Mouse (Mus musculus): Measurements from ENCODE around the gene Slc39a2. TPM values are rescaled to one million over a fixed set of nuclear protein-coding genes. Genes with fewer than 3 reads are reported as not detected.
A peak's percentile ranks its signal among the peaks of the same experiment; 100 is the strongest.

Slc39a2 gene
- polyA plus RNA-seq, 1 experiment from 2014 or later = 0.15 TPM

GRCm38 (mm10) chr14:51895071-51895470 is 2.4 kb downstream of the Slc39a2 start:
- Histone ChIP-seq H3K9ac (ENCODE audit: low read length) (no peak overlapping the region), H3K4me1 (ENCODE audit: control insufficient read depth, insufficient read depth, low read length) (no peaks in the 10 kb centered on the region), H3K4me2 (ENCODE audit: low read depth, severe bottlenecking) (no peak overlapping the region), H3K27ac (replicated peaks; ENCODE audit: low read depth, low read length) (no peak overlapping the region), H3K27me3 (ENCODE audit: control insufficient read depth, insufficient read depth, low read length) (no peaks in the 10 kb centered on the region), H3K36me3 (ENCODE audit: control insufficient read depth, insufficient read depth, low read length) (peaks cover 6% of the 10 kb centered on the region), H3K4me3 (ENCODE audit: low read depth, low read length) (no peak overlapping the region), H3K9me3 (ENCODE audit: control insufficient read depth, low read length) (no peaks in the 10 kb centered on the region)
- no peak for ATAC-seq (ENCODE audit: insufficient number of reproducible peaks, low FRiP score, low TSS enrichment, low read depth)
- WGBS = 80% methylated on average over 14 of the region's 14 CpGs
- DNase-seq (ENCODE audit: low spot score) = no peak

GRCm38 (mm10) chr14:51896019-51896418 is 3.3 kb downstream of the Slc39a2 start:
- no peak for ATAC-seq (ENCODE audit: insufficient number of reproducible peaks, low FRiP score, low TSS enrichment, low read depth)
- WGBS = 78% methylated on average over 6 of the region's 6 CpGs

GRCm38 (mm10) chr14:51896539-51897170 is 4.0 kb downstream of the Slc39a2 start:
- Histone ChIP-seq H3K4me2 (ENCODE audit: low read depth, severe bottlenecking) (no peak overlapping the region), H3K9me3 (ENCODE audit: control insufficient read depth, low read length) (no peaks in the 10 kb centered on the region), H3K27me3 (ENCODE audit: control insufficient read depth, insufficient read depth, low read length) (no peaks in the 10 kb centered on the region), H3K36me3 (ENCODE audit: control insufficient read depth, insufficient read depth, low read length) (peaks cover 2% of the 10 kb centered on the region), H3K9ac (ENCODE audit: low read length) (no peak overlapping the region), H3K4me3 (ENCODE audit: low read depth, low read length) (no peak overlapping the region), H3K4me1 (ENCODE audit: control insufficient read depth, insufficient read depth, low read length) (no peaks in the 10 kb centered on the region), H3K27ac (replicated peaks; ENCODE audit: low read depth, low read length) (no peak overlapping the region)
- DNase-seq (ENCODE audit: low spot score) (no peak), ATAC-seq (ENCODE audit: insufficient number of reproducible peaks, low FRiP score, low TSS enrichment, low read depth) (no peak)
- WGBS = 81% methylated on average over 8 of the region's 8 CpGs

More at GRCm38 (mm10) chr14:51896019-51896418, 3.3 kb downstream of the Slc39a2 start:
- H3K4me2 ChIP-seq (ENCODE audit: low read depth, severe bottlenecking) = no peak overlapping the region
- no peak for DNase-seq (ENCODE audit: low spot score)
- no peak overlapping the region for H3K27ac ChIP-seq (replicated peaks; ENCODE audit: low read depth, low read length)
- H3K9ac ChIP-seq (ENCODE audit: low read length) = no peak overlapping the region
- no peaks in the 10 kb centered on the region for H3K27me3 ChIP-seq (ENCODE audit: control insufficient read depth, insufficient read depth, low read length)
- H3K4me1 ChIP-seq (ENCODE audit: control insufficient read depth, insufficient read depth, low read length) = no peaks in the 10 kb centered on the region
- peaks cover 4% of the 10 kb centered on the region for H3K36me3 ChIP-seq (ENCODE audit: control insufficient read depth, insufficient read depth, low read length)
- H3K9me3 ChIP-seq (ENCODE audit: control insufficient read depth, low read length) = no peaks in the 10 kb centered on the region
- H3K4me3 ChIP-seq (ENCODE audit: low read depth, low read length) = no peak overlapping the region

- H3K4me2 ChIP-seq (ENCODE audit: low read depth, severe bottlenecking) = no peak overlapping the region
- H3K4me1 ChIP-seq (ENCODE audit: control insufficient read depth, insufficient read depth, low read length) = no peaks in the 10 kb centered on the region
- no peak overlapping the region for H3K4me3 ChIP-seq (ENCODE audit: low read depth, low read length)
- no peaks in the 10 kb centered on the region for H3K27me3 ChIP-seq (ENCODE audit: control insufficient read depth, insufficient read depth, low read length)
- no peaks in the 10 kb centered on the region for H3K9me3 ChIP-seq (ENCODE audit: control insufficient read depth, low read length)
- ATAC-seq (ENCODE audit: insufficient number of reproducible peaks, low FRiP score, low TSS enrichment, low read depth) (no peak), DNase-seq (ENCODE audit: low spot score) (no peak)
- 92% methylated on average over 1 of the region's 1 CpGs for WGBS
- no peaks in the 10 kb centered on the region for H3K36me3 ChIP-seq (ENCODE audit: control insufficient read depth, insufficient read depth, low read length)
- no peak overlapping the region for H3K27ac ChIP-seq (replicated peaks; ENCODE audit: low read depth, low read length)
- H3K9ac ChIP-seq (ENCODE audit: low read length) = no peak overlapping the region
Observed at GRCm38 (mm10) chr14:51899351-51899750, 6.7 kb downstream of the Slc39a2 start.

- Histone ChIP-seq H3K4me3 (ENCODE audit: low read depth, low read length) (no peak overlapping the region), H3K36me3 (ENCODE audit: control insufficient read depth, insufficient read depth, low read length) (no peaks in the 10 kb centered on the region), H3K27ac (replicated peaks; ENCODE audit: low read depth, low read length) (no peak overlapping the region), H3K9ac (ENCODE audit: low read length) (no peak overlapping the region), H3K4me1 (ENCODE audit: control insufficient read depth, insufficient read depth, low read length) (no peaks in the 10 kb centered on the region), H3K9me3 (ENCODE audit: control insufficient read depth, low read length) (no peaks in the 10 kb centered on the region), H3K4me2 (ENCODE audit: low read depth, severe bottlenecking) (no peak overlapping the region), H3K27me3 (ENCODE audit: control insufficient read depth, insufficient read depth, low read length) (no peaks in the 10 kb centered on the region)
- 65% methylated on average over 9 of the region's 9 CpGs for WGBS
- ATAC-seq (ENCODE audit: insufficient number of reproducible peaks, low FRiP score, low TSS enrichment, low read depth) = peak; percentile 53
- DNase-seq (ENCODE audit: low spot score) = peak; percentile 88
Observed at GRCm38 (mm10) chr14:51902806-51903710, 10.4 kb downstream of the Slc39a2 start.

- no peak for ATAC-seq (ENCODE audit: insufficient number of reproducible peaks, low FRiP score, low TSS enrichment, low read depth)
- DNase-seq (ENCODE audit: low spot score) = no peak
- no peak overlapping the region for H3K4me3 ChIP-seq (ENCODE audit: low read depth, low read length)
- no peaks in the 10 kb centered on the region for H3K4me1 ChIP-seq (ENCODE audit: control insufficient read depth, insufficient read depth, low read length)
- H3K4me2 ChIP-seq (ENCODE audit: low read depth, severe bottlenecking) = no peak overlapping the region
- H3K36me3 ChIP-seq (ENCODE audit: control insufficient read depth, insufficient read depth, low read length) = no peaks in the 10 kb centered on the region
- WGBS = 85% methylated on average over 9 of the region's 9 CpGs
- H3K9ac ChIP-seq (ENCODE audit: low read length) = no peak overlapping the region
- H3K9me3 ChIP-seq (ENCODE audit: control insufficient read depth, low read length) = no peaks in the 10 kb centered on the region
- no peak overlapping the region for H3K27ac ChIP-seq (replicated peaks; ENCODE audit: low read depth, low read length)
- H3K27me3 ChIP-seq (ENCODE audit: control insufficient read depth, insufficient read depth, low read length) = no peaks in the 10 kb centered on the region
Observed at GRCm38 (mm10) chr14:51903782-51904181, 11.1 kb downstream of the Slc39a2 start.

- Histone ChIP-seq H3K27me3 (ENCODE audit: control insufficient read depth, insufficient read depth, low read length) (no peaks in the 10 kb centered on the region), H3K9me3 (ENCODE audit: control insufficient read depth, low read length) (no peaks in the 10 kb centered on the region), H3K9ac (ENCODE audit: low read length) (no peak overlapping the region), H3K4me2 (ENCODE audit: low read depth, severe bottlenecking) (no peak overlapping the region), H3K36me3 (ENCODE audit: control insufficient read depth, insufficient read depth, low read length) (no peaks in the 10 kb centered on the region), H3K4me3 (ENCODE audit: low read depth, low read length) (no peak overlapping the region), H3K27ac (replicated peaks; ENCODE audit: low read depth, low read length) (no peak overlapping the region), H3K4me1 (ENCODE audit: control insufficient read depth, insufficient read depth, low read length) (no peaks in the 10 kb centered on the region)
- ATAC-seq (ENCODE audit: insufficient number of reproducible peaks, low FRiP score, low TSS enrichment, low read depth) (no peak), DNase-seq (ENCODE audit: low spot score) (no peak)
- WGBS = 76% methylated on average over 7 of the region's 7 CpGs
Observed at GRCm38 (mm10) chr14:51904706-51905105, 12.0 kb downstream of the Slc39a2 start.

GRCm38 (mm10) chr14:51906102-51906501 is 13.4 kb downstream of the Slc39a2 start:
- Histone ChIP-seq H3K9me3 (ENCODE audit: control insufficient read depth, low read length) (no peaks in the 10 kb centered on the region), H3K4me3 (ENCODE audit: low read depth, low read length) (no peak overlapping the region), H3K36me3 (ENCODE audit: control insufficient read depth, insufficient read depth, low read length) (no peaks in the 10 kb centered on the region), H3K4me2 (ENCODE audit: low read depth, severe bottlenecking) (no peak overlapping the region), H3K27me3 (ENCODE audit: control insufficient read depth, insufficient read depth, low read length) (no peaks in the 10 kb centered on the region), H3K9ac (ENCODE audit: low read length) (no peak overlapping the region), H3K27ac (replicated peaks; ENCODE audit: low read depth, low read length) (no peak overlapping the region), H3K4me1 (ENCODE audit: control insufficient read depth, insufficient read depth, low read length) (no peaks in the 10 kb centered on the region)
- ATAC-seq (ENCODE audit: insufficient number of reproducible peaks, low FRiP score, low TSS enrichment, low read depth) (no peak), DNase-seq (ENCODE audit: low spot score) (no peak)
- WGBS = 87% methylated on average over 11 of the region's 11 CpGs
